Mouse (Mus musculus) ES-CJ7 (cell line): ENCODE data around the gene Vrtn.
A peak's percentile ranks its signal among the peaks of the same experiment; 100 is the strongest.

Experiments
- DNase-seq: peaks from one replicate; pipeline ENCODE4 v3.0.0; 2011; ENCODE audit warnings: low read depth, low spot score

Gene Vrtn

GRCm38 (mm10) chr12:84640654-84641053 is at the start of gene Vrtn:
Vrtn (plus strand) TSS chr12:84641019.
- DNase-seq = peak; percentile 65

GRCm38 (mm10) chr12:84598324-84598723 is 42.5 kb upstream of the Vrtn start:
- DNase-seq = no peak

GRCm38 (mm10) chr12:84604001-84604400 is 36.8 kb upstream of the Vrtn start:
- DNase-seq = no peak

- no peak for DNase-seq
These were observed 35.0 kb upstream of the Vrtn start for GRCm38 (mm10) chr12:84605860-84606259.

GRCm38 (mm10) chr12:84611718-84612117 is 29.1 kb upstream of the Vrtn start:
- no peak for DNase-seq

- DNase-seq = no peak
These were observed 28.3 kb upstream of the Vrtn start for GRCm38 (mm10) chr12:84612518-84612917.

- peak; percentile 41 for DNase-seq
These were observed 26.8 kb upstream of the Vrtn start for GRCm38 (mm10) chr12:84614001-84614400.

GRCm38 (mm10) chr12:84614524-84614923 is 26.3 kb upstream of the Vrtn start:
- DNase-seq = no peak

- peak; percentile 93 for DNase-seq
These were observed 23.7 kb upstream of the Vrtn start, which contains the start of gene Abcd4 for GRCm38 (mm10) chr12:84616977-84617630. Abcd4 (minus strand) TSS chr12:84617413.

GRCm38 (mm10) chr12:84617663-84618062 is 23.2 kb upstream of the Vrtn start:
- DNase-seq = peak; percentile 24

GRCm38 (mm10) chr12:84620975-84621374 is 19.8 kb upstream of the Vrtn start:
- peak; percentile 45 for DNase-seq

- DNase-seq = no peak
These were observed 16.2 kb upstream of the Vrtn start for GRCm38 (mm10) chr12:84624601-84625000.

- DNase-seq = peak; percentile 93
These were observed 15.7 kb upstream of the Vrtn start for GRCm38 (mm10) chr12:84625116-84625515.

- no peak for DNase-seq
These were observed 9.0 kb upstream of the Vrtn start for GRCm38 (mm10) chr12:84631867-84632266.

- DNase-seq = peak; percentile 63
These were observed 566 bp upstream of the Vrtn start for GRCm38 (mm10) chr12:84640253-84640652.

GRCm38 (mm10) chr12:84650234-84650633 is 9.4 kb downstream of the Vrtn start:
- no peak for DNase-seq

- peak; percentile 47 for DNase-seq
These were observed 13.1 kb downstream of the Vrtn start for GRCm38 (mm10) chr12:84653912-84654311.

GRCm38 (mm10) chr12:84670555-84670954 is 29.7 kb downstream of the Vrtn start:
- DNase-seq = peak; percentile 84

- no peak for DNase-seq
These were observed 30.8 kb downstream of the Vrtn start for GRCm38 (mm10) chr12:84671646-84672045.

- DNase-seq = no peak
These were observed 34.1 kb downstream of the Vrtn start for GRCm38 (mm10) chr12:84674666-84675526.

GRCm38 (mm10) chr12:84676011-84676410 is 35.2 kb downstream of the Vrtn start:
- no peak for DNase-seq

- DNase-seq = no peak
These were observed 43.8 kb downstream of the Vrtn start for GRCm38 (mm10) chr12:84684569-84684968.

- peak; percentile 24 for DNase-seq
These were observed 45.4 kb downstream of the Vrtn start for GRCm38 (mm10) chr12:84686176-84686575.
